Mouse (Mus musculus) forebrain, embryonic 14.5 days (tissue): ENCODE data around the gene Chl1. TPM values are rescaled to one million over a fixed set of nuclear protein-coding genes. Genes with fewer than 3 reads are reported as not detected.

Experiments used
- ATAC-seq: fragments of 200-750 bp; cut with Nextera tagmentation; 2 replicates; pipeline ENCODE4 v1.8.0; 2017; ENCODE audit warnings: mild to moderate bottlenecking, moderate library complexity
- DNase-seq: peaks from one replicate; pipeline ENCODE4 v3.0.0-alpha.2; 2015; ENCODE audit warnings: low spot score
- H3K27ac ChIP-seq: fragments of 300-500 bp; sonication (generic); 2 replicates; pipeline ENCODE4 v1.5.1; 2014; ENCODE audit warnings: low read depth, mild to moderate bottlenecking, control low read depth, low read length, moderate library complexity
- H3K27me3 ChIP-seq: fragments of 300-500 bp; sonication (generic); replicated peaks from 2 replicates; pipeline ENCODE4 v1.6.1; 2014; ENCODE audit warnings: low read length, control low read depth, mixed read lengths; ENCODE audit not compliant: control insufficient read depth, insufficient read depth
- H3K36me3 ChIP-seq: fragments of 300-500 bp; sonication (generic); 2 replicates; pipeline ENCODE4 v1.6.1; 2014; ENCODE audit warnings: low read length, control low read depth; ENCODE audit not compliant: control insufficient read depth, insufficient read depth
- H3K4me1 ChIP-seq: fragments of 300-500 bp; sonication (generic); 2 replicates; pipeline ENCODE4 v1.6.1; 2014; ENCODE audit warnings: antibody characterized with exemption, low read length, control low read depth; ENCODE audit not compliant: control insufficient read depth, insufficient read depth
- H3K4me2 ChIP-seq: fragments of 300-500 bp; sonication (generic); 2 replicates; pipeline ENCODE4 v1.6.1; 2014; ENCODE audit warnings: mild to moderate bottlenecking, control low read depth, low read length
- H3K4me3 ChIP-seq: fragments of 300-500 bp; sonication (generic); 2 replicates; pipeline ENCODE4 v1.5.1; 2014; ENCODE audit warnings: low read depth, low read length, control low read depth
- H3K9ac ChIP-seq: fragments of 300-500 bp; sonication (generic); 2 replicates; pipeline ENCODE4 v1.6.1; 2014; ENCODE audit warnings: mild to moderate bottlenecking, low read length, control low read depth, moderate library complexity
- H3K9me3 ChIP-seq: fragments of 300-500 bp; sonication (generic); replicated peaks from 2 replicates; pipeline ENCODE4 v1.6.1; 2016; ENCODE audit warnings: low read length, control low read depth, mixed read lengths; ENCODE audit not compliant: control insufficient read depth
- WGBS: fragments of 180-500 bp; shearing (Covaris S2); extraction: QIAGEN DNeasy Blood & Tissue Kit; methylation state at CpG from one replicate; pipeline ENCODE4 v1.1.7; 2014; 5-methylcytosine and 5-hydroxymethylcytosine counted together
- polyA plus RNA-seq: library from polyadenylated mRNA; unstranded; fragments of >200 nt; fragmentation: Nextera tagmentation; extraction: Ambion mirVana; gene quantifications from 2 replicates; pipeline ENCODE4 v1.2.1, GENCODE M21; 2014

The Chl1 gene
- polyA plus RNA-seq, 1 experiment from 2014 or later = 77.0 TPM

DNA sequence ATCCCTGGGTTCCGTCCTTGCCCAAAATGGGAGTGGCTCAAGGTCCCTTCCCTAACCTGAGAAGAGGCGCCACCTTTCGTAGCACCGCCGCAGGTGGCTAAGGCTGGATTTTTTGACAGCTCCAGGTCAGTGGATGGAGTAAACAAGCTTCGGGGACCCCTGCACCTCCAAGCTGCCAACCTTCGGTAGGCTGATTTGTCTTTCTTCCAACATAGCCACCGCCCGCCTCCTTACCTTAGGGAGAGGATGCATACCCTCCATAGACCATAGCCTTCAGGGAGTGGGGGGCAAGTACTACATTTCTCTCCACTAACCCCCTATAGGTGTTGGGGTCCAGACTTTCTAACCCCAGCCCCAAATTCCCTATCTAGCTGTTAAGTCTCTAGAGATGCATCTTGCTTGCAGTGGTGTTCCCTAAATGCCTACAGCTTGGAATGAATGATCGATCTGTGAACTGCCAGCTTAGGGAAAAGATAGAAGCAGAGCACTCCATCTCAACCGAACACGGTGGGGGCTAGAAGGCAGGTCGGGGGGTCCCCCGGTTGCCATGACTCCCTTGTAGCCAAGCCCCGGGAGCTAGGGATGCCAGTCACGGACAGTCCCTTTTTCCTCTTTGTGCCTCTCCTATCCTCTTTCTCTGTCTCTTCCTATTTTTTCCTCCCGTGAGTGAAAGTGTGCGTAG, 1.0 kb downstream of the Chl1 start:
- Histone ChIP-seq H3K4me1 (peaks cover 6% of the 10 kb centered on the region; the same call in 1 of the 2 replicates), H3K9ac (peak overlapping the region; percentile 66), H3K36me3 (no peaks in the 10 kb centered on the region), H3K4me2 (peak overlapping the region; percentile 53), H3K4me3 (peak overlapping the region; percentile 40), H3K27ac (peak overlapping the region; percentile 90), H3K9me3 (no peaks in the 10 kb centered on the region), H3K27me3 (no peaks in the 10 kb centered on the region)
- ATAC-seq (peak; percentile 16), DNase-seq (peak; percentile 57)
- WGBS = 5% methylated on average over 18 of the region's 18 CpGs

DNA sequence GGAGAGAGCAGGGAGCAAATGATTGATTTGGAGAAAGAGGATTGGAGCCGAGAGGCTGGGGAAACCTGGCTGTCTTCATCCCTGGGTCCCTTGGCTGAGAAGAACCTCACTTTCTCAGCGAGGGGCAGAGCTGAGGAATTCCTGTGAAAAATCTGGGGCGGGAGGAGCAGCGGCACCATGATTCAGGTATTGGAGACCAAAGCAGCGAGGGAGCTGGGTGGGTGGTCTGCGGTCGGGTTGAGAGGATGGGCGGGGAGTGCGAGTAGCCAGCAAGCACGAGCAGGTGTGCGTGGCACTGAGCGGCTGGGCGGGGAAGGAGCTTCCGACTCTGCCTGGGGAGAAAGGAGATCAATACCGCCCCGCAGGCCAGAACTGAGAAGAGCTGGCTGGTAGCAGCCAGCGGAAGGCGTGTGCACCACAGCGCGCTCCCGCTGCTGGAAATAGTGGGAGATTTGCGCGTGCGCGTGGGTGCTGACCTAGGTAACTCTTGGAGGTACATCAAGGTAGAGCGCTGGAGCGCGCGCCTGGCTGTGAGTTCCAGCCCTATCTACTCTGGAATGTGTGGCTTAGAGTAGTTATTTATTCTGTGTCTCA, 1.7 kb downstream of the Chl1 start:
- Histone ChIP-seq H3K36me3 (no peaks in the 10 kb centered on the region), H3K27ac (peak overlapping the region; percentile 90), H3K27me3 (no peaks in the 10 kb centered on the region), H3K4me3 (peak overlapping the region; percentile 40), H3K9ac (peak overlapping the region; percentile 66), H3K4me2 (peak overlapping the region; percentile 53), H3K4me1 (peaks cover 6% of the 10 kb centered on the region; the same call in 1 of the 2 replicates), H3K9me3 (no peaks in the 10 kb centered on the region)
- under 1% methylated on average over 29 of the region's 29 CpGs for WGBS
- ATAC-seq (peak; percentile 73), DNase-seq (peak; percentile 84)

DNA sequence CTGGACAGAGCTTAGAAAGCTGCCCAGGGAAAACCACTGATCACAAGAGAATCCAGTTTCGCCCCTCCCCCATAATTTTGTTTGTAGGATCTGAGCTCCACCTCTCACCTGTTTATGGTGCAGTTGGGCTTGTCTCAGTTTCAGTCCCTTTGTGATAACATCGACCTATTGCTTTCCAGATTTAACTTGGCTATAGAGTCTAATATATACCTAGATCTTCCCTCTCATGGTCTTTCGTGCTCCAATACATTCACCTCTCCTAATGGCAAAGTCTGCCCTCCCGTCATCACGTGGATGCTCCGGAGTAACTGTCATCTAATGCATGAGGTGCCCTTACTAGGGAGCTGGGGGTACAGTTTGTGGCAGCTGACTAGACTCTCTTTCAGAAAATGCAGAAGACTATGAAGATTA, 2.5 kb downstream of the Chl1 start:
- 42% methylated on average over 6 of the region's 6 CpGs for WGBS
- Histone ChIP-seq H3K9ac (peak overlapping the region; percentile 49), H3K36me3 (no peaks in the 10 kb centered on the region), H3K4me3 (peak overlapping the region; percentile 40), H3K9me3 (no peaks in the 10 kb centered on the region), H3K4me2 (peak overlapping the region; percentile 53), H3K27ac (peak overlapping the region; percentile 90), H3K4me1 (peaks cover 6% of the 10 kb centered on the region; the same call in 1 of the 2 replicates), H3K27me3 (no peaks in the 10 kb centered on the region)
- DNase-seq = peak; percentile 53
- ATAC-seq = no peak

DNA sequence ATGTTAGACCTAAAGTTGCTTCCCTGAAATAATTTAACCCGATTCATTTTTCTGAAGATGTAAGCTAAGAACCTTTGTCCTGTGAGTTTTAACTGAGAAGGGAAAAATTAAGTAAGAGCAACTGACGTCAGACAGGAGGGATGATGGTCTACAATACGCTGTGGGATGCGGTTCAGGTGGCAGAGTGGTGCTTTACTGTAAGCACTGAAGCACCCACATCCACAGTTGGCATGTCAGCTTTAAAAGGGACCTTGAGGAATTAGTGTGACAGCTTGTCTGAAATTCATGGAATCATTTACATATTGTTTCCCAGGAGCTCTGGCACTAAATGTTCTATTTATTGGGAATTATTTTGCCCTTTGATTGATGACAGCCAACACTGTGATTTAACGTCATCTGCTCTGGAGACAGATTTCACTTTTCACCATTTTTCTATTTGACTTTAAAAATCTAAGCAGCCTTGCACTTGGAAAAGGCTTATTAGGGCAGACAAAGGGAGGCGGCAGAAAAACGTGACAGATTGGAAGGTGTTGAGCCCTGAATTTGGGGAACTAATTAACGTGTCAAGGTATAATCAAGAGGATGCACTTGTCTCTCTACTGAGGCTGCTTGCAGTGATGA, 3.3 kb downstream of the Chl1 start:
- Histone ChIP-seq H3K9me3 (no peaks in the 10 kb centered on the region), H3K27me3 (no peaks in the 10 kb centered on the region), H3K4me3 (peak overlapping the region; percentile 40), H3K36me3 (no peaks in the 10 kb centered on the region), H3K4me2 (peak overlapping the region; percentile 53), H3K4me1 (peaks cover 6% of the 10 kb centered on the region; the same call in 1 of the 2 replicates), H3K27ac (peak overlapping the region; percentile 68), H3K9ac (peak overlapping the region; percentile 46; the same call in 1 of the 2 replicates)
- WGBS = 35% methylated on average over 8 of the region's 8 CpGs
- peak; percentile 86 for DNase-seq
- ATAC-seq = peak; percentile 62

DNA sequence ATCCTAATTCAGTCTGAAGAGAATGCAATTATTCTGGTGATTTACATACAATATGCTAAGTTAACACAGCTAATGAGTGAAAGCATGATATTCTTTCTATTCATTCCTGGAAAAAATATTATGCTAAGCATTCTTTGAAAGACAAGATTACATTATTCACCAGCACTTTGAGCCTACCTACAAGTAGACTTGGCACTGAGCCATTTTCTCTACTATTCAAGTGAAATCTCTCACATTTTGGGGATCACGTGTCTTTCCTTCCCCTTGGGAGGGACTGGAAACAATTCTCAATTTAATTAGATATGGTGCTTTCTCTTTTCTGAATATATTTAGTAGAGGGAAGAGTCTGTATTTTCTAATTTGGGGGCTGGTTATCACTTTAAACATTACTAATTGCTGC, 4.0 kb downstream of the Chl1 start:
- Histone ChIP-seq H3K9me3 (no peaks in the 10 kb centered on the region), H3K4me1 (peaks cover 6% of the 10 kb centered on the region; the same call in 1 of the 2 replicates), H3K36me3 (no peaks in the 10 kb centered on the region), H3K9ac (no peak overlapping the region), H3K4me3 (peak overlapping the region; percentile 40; the same call in 1 of the 2 replicates), H3K4me2 (peak overlapping the region; percentile 53), H3K27me3 (no peaks in the 10 kb centered on the region), H3K27ac (no peak overlapping the region)
- DNase-seq (peak; percentile 91), ATAC-seq (0 out of 2 replicates have a peak, but pooled peaks have one; percentile 1)
- WGBS = 3% methylated on average over 1 of the region's 1 CpGs

DNA sequence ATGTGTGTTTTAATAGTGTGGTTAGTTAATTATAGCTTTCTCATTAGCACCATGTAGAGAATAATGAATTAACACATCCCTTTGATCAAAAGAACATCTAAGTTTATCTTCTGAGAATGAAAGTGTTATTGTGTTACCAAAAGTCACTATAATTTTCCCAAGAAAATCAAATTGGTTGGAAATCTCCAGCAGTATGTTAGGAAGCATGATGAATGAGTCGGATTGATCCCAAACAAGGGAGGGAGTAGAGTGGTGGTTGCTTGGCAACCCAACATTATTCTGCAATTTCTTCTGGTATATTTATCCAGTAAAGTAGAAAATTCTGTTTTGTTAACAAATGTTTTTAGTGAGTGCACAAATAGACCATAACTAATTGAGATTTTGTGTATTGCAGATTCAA, 4.4 kb downstream of the Chl1 start:
- no peaks in the 10 kb centered on the region for H3K9me3 ChIP-seq
- ATAC-seq (no peak), DNase-seq (peak; percentile 62)
- H3K4me1 ChIP-seq = peaks cover 6% of the 10 kb centered on the region; the same call in 1 of the 2 replicates
- H3K27me3 ChIP-seq = no peaks in the 10 kb centered on the region
- H3K27ac ChIP-seq = no peak overlapping the region
- peak overlapping the region; percentile 23; the same call in 1 of the 2 replicates for H3K4me2 ChIP-seq
- no peak overlapping the region for H3K4me3 ChIP-seq
- no peak overlapping the region for H3K9ac ChIP-seq
- no peaks in the 10 kb centered on the region for H3K36me3 ChIP-seq
- 28% methylated on average over 1 of the region's 1 CpGs for whole genome bisulfite sequencing

DNA sequence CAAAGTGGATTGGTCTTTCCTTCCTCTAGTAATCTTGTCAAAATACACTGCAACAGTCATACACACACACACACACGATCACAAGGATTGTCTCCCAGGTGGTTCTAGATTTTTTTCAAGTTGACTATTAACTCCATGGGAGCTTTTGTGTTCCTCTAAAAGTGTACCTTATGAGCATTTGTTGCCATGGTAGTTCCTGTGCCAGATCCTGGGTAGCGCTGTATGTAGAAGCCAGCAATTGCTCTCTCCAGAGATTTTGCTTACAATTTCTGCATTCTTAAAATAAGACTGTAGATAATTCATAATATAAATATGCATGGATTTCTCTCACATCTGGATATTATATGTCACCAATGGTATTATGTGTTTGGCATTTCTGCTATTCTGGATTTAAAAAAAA, 9.2 kb downstream of the Chl1 start:
- whole genome bisulfite sequencing = 77% methylated on average over 2 of the region's 2 CpGs
- H3K4me1 ChIP-seq = peaks cover 3% of the 10 kb centered on the region; the same call in 1 of the 2 replicates
- no peak for ATAC-seq

DNA sequence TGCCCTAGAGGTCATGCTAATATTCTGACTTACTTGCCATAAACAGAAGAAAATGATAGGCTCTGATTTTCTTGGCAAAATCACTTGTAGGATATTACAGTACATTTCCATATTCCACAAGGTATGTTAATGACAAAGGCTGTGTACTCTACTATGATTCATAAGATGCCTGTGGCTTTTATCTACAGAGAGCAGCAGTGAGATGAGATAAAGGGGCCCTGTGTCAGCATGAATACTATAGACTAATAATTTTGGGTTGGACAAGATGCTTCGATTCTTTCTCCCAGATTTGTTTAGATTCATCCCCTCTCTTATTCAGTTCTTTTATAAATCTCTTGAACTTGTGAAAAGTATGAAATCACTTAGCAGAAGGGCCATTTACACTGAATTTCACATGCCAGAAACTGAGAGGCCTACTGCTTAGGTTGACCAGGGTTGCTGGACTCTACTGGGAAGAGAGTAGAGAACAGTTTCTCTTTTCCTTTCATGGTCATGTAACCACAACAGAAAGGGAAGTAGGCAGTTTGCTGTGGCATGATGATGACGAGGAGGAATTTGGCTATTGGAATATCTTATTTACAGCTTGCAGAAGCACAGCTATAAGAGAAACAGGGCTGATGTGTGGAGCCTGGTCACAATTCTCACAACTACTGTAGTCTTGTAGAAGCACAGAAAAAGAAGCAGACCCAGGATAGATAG, 15.1 kb downstream of the Chl1 start:
- WGBS = 94% methylated on average over 2 of the region's 2 CpGs
- H3K36me3 ChIP-seq = no peaks in the 10 kb centered on the region
- H3K27ac ChIP-seq = no peak overlapping the region
- DNase-seq (no peak), ATAC-seq (no peak)
- H3K4me3 ChIP-seq = no peak overlapping the region
- H3K4me2 ChIP-seq = no peak overlapping the region
- H3K4me1 ChIP-seq = 0 out of 2 replicates have a peak, but pooled peaks cover 3% of the 10 kb centered on the region
- H3K27me3 ChIP-seq = no peaks in the 10 kb centered on the region
- H3K9ac ChIP-seq = no peak overlapping the region
- H3K9me3 ChIP-seq = no peaks in the 10 kb centered on the region

More for the DNA sequence above, 9.2 kb downstream of the Chl1 start:
- Histone ChIP-seq H3K4me2 (no peak overlapping the region), H3K9ac (no peak overlapping the region), H3K4me3 (no peak overlapping the region), H3K27ac (no peak overlapping the region), H3K36me3 (no peaks in the 10 kb centered on the region), H3K27me3 (no peaks in the 10 kb centered on the region), H3K9me3 (no peaks in the 10 kb centered on the region)
- DNase-seq = no peak
